Mouse (Mus musculus) gastrocnemius, adult 8-10 months (tissue): ENCODE measurements around the gene Ppm1f. TPM values are rescaled to one million over a fixed set of nuclear protein-coding genes. Genes with fewer than 3 reads are reported as not detected.
A peak's percentile ranks its signal among the peaks of the same experiment; 100 is the strongest.
"Not testable (repeated sequence)": the region's sequence is repeated elsewhere in the genome, so short reads cannot be mapped to it uniquely, and the experiment has no call there.

Experiments used
- DNase-seq, 2 experiments: peaks; one replicate each; pipeline ENCODE4 v3.0.0; 2022; ENCODE audit warnings: low spot score in 2 of 2
- total RNA-seq, 4 experiments: library from RNA; stranded (reverse); gene quantifications; 2 replicates each; pipeline ENCODE4 v1.2.4; 2022

Ppm1f gene
- total RNA-seq, 4 experiments from 2014 or later = 10.6 to 15.8 (median 12.7) TPM

DNA sequence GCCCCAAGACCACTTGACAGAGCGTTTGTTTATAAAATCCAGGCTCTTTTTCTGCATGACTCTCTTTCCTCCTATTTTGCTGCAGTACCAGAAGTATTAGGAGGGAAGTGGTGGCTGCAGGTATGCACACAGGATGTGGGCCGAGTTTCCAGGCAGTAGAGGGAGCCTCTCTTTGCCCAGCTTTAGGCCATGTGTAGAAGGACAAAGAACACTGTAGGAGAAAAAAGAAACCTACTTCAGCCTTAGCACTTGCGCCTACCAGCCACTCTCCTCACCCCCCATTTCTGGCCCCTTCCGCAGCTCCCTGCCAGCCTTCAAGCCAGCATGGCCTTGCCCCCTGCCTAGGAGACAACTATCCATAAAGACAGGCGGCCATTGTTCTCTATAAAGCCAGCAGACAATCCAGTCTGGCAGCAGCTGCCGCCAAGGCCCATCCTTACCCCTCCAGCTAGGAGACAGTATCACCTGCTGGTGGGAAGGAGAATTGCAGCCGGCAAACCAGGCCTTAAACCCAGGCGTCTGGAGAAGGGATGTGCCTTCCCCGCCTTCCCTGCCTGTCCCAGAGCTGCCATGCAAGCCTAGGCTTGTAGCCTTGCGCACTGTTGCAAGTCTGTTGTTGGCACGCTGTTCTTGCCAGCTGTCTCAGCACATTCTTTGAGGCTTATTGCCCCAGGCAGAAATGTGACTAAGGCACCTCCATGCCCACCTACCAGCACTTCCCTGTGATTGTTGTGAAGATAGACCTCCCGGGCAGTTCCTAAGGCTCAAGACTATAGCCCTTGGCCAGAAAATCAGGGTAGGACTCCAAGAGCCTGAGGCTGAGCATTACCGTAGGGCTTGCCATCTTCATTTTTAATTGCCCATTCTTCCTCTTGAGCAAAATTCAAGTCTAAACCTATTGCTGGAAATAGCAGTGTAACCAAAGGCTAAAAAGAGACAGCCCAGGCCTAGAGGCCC lies 15.7 kb downstream of the Ppm1f start:
- peak; percentile 11 to 39 for DNase-seq

DNA sequence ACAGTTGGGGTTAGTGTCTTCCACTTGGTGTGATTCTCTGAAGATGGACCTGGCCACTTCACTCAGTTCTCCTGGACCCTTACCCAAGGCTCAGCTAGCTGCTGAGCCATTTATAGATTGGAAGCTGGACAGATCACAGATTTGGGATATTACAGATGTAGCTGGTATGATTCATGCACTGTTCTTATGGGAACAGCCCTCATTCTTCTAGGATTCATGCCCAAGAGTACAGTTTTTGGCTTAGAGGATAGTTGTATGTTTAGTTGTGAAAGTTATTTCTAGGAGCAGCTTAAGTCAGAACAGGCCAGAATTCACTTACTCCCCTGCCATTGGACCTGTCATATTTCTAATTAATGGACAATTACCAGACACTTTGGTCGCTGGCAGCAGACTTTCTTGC lies 17.2 kb downstream of the Ppm1f start:
- DNase-seq = no peak

DNA sequence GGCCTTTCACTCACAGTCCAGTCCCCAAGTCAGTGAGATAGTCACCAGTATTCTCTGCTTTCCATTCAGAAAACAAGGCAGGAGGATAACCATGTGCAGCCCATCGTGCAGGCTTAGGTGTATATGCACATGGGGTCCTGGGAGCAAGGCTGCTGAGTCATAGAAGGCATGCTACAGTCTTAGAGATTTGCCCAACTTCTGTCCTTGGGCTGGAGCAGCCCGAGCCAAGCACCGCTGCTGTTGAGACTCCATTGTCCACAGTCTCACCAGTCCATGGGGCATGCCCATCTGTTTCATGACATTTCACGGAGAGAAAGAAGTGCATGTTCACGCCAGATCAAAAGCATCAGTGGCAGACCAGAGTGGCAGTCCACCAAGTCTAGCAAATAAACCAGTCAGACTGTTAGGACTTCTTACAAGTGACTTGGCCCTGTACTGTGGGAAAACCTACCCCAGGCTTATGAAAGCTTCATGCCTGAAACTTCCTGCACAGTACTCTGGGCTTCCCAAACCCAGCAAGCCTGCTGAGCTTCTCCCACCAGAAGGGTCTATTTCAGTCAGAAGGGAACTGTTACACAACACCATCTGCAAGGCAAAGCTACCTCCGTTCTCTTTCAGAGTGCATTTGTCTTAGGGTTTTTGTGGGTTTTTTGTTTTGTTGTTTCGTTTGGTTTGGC lies 22.3 kb downstream of the Ppm1f start:
- DNase-seq = no peak

DNA sequence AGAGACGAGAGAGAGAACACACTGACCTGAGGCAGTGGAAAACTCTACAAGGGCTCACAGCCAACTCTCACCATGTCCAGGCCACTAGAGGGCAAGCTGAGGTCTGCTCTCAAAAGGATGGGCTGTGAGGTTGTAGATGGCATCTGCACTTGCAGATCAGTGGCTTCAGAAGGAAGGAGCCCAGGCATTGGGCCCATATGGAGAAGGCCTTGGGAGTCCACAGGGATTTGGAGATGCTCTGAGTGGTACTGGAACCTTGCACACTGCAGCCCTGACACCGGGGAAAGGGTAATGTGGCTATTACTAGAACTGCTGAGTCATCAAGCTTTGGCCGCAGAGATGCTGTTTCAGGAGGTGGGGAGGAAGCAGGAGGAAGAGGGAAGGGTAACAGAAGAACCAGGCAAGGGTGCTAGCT lies 24.8 kb downstream of the Ppm1f start:
- peak; percentile 17 to 34 for DNase-seq

DNA sequence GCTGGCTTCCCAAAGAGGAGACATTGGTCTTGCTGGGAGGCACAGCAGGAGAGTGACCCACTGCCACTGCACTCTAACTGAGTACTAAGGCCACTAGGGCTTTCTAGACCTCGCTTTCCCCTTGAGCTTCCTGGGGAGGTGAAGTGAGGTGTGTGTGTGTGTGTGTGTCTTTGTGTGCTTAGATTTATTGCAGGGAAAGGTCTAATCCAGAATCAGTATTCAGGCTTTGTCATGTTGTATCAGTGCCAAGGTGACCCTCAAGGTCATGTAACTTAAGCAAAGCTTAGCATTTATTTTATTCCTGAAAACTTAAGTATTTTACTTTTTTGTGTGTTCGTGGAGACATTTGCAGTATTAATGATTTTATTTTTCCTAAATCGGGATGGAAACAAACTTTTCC lies 28.2 kb downstream of the Ppm1f start:
- DNase-seq = no peak

DNA sequence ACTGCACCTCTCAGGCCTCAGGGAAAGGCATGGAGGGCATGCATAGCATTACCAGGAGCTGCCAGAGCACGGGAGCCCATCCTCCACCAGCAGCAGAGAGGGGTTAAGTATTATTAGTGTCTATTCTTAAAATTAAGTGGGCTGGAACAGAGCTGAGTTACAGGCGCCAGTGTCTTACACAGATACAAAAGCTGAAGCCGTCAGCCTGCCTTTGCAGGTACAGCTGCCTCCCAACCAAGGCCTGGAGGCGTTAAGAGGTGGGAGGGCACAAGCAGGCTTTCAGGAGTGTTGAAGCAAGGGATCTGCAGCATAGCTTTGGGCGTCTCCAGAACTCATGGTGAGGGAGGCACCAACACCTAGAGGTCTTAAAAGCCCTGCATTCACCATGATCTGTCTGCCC lies 30.3 kb downstream of the Ppm1f start:
- no peak for DNase-seq

DNA sequence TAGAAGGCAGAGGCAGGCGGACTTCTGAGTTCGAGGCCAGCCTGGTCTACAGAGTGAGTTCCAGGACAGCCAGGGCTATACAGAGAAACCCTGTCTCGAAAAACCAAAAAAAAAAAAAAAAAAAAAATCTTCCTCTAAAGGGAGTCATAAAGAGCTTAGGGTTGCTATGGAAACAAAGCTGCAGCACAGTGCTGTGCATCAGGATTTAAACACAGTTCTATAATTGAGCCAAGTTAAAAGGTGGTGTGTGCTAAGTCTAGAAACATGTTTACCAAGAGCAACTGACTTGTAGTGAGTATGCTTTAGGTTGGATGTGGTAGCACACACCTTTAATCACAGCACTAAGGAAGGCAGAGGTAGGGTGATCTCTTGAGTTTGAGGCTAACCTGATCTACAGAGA lies 32.6 kb downstream of the Ppm1f start:
- not testable (repeated sequence) for DNase-seq

DNA sequence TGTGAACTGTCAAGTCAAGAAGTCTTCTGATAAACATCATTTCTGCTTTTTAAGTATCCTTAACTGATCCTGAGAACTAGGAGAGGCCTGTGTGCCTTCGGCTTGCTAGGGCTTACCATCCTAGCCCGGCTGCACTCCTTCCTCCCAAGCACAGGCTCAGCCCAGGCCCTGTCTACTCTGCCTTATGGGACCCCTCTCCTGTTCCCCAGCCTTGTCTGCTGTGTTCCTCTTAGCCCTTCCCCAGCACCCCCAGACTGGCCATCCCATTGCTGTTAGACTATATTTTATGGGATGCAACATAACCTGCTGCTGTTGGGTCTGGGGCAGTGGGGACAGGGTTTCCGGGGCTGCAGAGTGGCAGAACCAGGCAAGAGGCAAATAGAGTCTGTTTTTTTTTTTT lies 34.1 kb downstream of the Ppm1f start:
- no peak for DNase-seq

DNA sequence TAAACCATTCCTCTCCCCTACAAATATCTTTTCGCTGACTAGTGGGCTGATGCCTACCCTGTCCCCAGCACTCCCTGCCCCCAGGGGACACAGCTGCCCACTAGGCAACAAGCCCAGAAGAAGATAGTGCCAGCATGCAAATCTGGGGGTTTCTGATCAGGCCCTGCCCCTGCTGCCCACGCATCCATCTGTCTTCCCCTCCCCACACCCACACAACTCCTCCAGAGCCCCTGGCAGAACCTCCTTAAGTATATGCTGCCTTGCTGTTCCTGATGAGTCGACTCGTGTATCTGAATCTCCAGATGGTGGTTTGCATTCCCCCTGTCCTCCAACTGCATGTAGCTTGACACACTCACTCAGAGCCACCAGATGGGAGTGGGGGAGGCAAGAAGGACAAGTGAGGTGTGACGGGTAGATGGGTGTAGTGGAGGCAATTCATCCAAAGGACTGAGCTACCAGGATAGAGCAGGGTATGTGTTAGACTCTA lies 34.6 kb downstream of the Ppm1f start:
- DNase-seq = no peak

DNA sequence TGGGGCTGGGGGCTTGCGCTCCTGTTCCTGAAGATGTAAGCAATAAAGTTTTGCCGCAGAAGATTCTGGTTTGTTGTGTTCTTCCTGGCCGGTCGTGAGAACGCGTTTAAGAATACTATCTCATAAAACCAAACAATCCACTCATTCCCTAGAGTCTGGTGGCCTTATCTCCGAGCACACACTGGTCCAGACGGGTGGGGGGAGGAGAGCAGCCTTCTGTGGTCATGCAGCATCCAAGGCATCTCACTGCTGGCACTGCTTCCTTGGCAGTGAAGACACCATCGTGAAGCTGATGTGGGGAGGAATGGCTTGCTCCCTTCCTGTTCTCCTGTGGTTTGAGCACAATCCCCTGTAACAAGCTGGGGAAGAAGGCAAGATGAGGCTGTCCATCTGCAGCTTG lies 43.3 kb downstream of the Ppm1f start:
- no peak for DNase-seq

DNA sequence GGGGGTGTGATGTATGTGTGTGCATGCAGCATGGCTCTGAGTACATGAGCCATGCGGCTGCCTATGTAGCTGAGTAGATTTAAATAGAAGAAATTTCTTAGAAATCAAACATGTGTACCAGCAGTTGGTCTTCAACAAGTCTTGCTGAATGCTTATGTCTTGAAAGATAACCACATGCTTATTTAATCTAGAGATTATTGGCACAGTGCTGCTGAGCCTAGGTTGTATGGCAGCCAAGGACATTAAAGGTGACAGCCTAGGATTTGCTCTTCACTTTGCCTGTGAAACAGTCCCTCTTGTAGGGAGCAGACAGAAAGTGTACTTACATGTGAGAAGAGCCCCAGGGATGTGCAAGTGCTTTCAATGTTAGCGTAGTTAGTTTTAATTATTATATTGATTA lies 44.8 kb downstream of the Ppm1f start:
- DNase-seq = no peak

DNA sequence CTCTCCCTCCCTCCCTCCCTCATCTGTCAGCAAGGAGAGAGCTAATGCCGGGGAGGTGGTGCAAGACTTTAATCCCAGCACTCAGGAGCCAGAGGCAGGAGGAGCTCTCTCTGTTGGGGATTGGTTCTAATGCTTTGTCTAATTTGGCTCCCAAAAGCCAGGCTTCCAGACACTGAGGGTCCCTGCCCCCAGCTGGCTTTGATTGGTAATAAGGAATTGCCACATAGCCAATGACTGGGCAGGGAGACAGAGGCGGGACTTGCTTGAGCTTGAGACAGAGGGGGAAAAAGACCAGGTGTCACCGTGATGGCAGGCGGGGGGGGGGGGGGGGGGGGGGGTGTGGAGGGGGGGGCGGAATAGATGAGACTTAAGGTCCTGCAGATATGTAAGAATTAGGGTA lies 62.3 kb downstream of the Ppm1f start:
- DNase-seq = no peak

DNA sequence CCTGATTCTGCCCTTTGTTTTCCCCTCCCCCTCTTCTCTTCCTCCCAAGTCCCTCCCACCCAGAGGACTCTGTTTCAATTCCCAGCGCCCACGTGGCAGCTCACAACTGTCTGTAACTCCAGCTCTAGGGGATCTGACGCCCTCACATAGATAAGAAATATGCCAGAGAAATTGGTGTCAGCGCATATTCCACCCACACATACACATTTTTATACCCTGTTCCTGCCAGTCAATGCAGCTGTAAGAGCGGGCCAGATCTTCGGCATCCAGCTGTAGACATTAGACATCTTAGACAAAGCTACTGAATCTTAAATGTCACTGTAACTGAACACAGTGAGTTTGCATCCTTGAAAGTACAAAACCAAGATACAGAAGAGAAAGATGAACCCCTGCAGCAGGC lies 63.6 kb downstream of the Ppm1f start:
- no peak for DNase-seq

DNA sequence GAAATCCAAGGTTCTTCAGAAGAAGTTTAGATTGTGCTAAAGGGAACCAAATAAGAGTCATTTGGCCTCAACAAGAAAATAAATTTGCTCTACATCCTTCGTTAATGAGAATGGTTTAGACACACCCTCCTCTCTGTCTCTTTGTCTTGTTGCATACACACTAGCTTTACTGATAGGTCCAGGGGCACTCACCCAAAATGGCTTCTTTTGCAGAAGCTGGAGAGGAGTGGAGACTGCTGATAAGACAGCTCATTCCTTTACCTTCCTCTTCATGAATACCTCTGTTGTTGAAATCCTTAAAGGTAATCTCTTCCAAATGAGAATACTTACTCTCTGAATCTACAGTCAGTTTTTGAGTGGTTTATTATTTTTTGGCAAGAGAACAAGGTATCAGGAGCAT lies 68.9 kb downstream of the Ppm1f start:
- DNase-seq = no peak

DNA sequence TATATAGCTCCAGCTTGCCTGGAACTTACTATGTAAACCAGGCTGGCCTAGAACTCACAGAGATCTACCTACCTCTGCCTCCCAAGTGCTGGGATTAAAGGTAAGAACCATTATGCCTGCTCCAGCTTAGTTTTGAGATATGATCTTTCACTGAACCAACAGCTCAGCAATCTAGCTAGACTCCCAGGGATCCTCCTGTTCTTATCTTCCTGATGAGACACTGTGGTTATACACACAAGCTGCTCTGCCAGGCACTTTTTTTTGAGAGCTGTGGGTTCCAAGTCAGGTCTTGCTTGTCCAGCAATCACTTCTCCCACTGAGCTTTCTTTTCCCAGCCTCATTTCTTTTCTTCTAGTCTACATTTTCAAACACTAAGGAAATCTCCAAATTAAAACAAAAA lies 70.0 kb downstream of the Ppm1f start:
- no peak for DNase-seq

Other genes with a start within 250 kb of the Ppm1f start
- not detected for gene Olfr19, start 220.1 kb upstream of the Ppm1f start, total RNA-seq
- gene Spag6l, start 67.0 kb upstream of the Ppm1f start, total RNA-seq = not detected
- not detected for gene Igll1, start 32.5 kb upstream of the Ppm1f start, total RNA-seq
- 10 to 100 TPM; 17.9 to 21.8 (median 19.7) TPM for gene Top3b, start 25.7 kb upstream of the Ppm1f start, total RNA-seq
- gene Vpreb1, start 25.6 kb upstream of the Ppm1f start, total RNA-seq = not detected
- gene Mapk1, start 86.9 kb downstream of the Ppm1f start, total RNA-seq = 100 to 1,000 TPM in 1 of 4 experiments, 10 to 100 TPM in 3; 85.8 to 100 (median 93.0) TPM
- gene Ypel1, start 173.2 kb downstream of the Ppm1f start, total RNA-seq = 1 to 10 TPM in 2 of 4 experiments, under 1 TPM in 2; 0.46 to 1.7 (median 0.99) TPM
- 10 to 100 TPM; 23.1 to 27.9 (median 25.0) TPM for gene Ppil2, start 214.8 kb downstream of the Ppm1f start, total RNA-seq
- gene 2610318N02Rik, start 228.7 kb downstream of the Ppm1f start, total RNA-seq = not detected
- gene Sdf2l1, start 235.9 kb downstream of the Ppm1f start, total RNA-seq = 1 to 10 TPM; 2.9 to 5.3 (median 3.7) TPM
- under 1 TPM in 1 of 4 experiments, not detected in 3; 0.22 TPM for gene Ydjc, start 248.2 kb downstream of the Ppm1f start, total RNA-seq